Mouse (Mus musculus) embryo, embryonic 11 days (tissue): ENCODE data around the gene Prep.

ENCODE experiments used
- DNase-seq: peaks from one replicate; pipeline ENCODE4 v3.0.0-alpha.2; 2015

The Prep gene

GRCm38 (mm10) chr10:45193330-45194310 is 126.6 kb downstream of the Prep start:
- DNase-seq, result peak; percentile 39

- no peak for DNase-seq
Measured at GRCm38 (mm10) chr10:45194531-45194930, 127.5 kb downstream of the Prep start.

- no peak for DNase-seq
Measured at GRCm38 (mm10) chr10:45204582-45204981, 137.6 kb downstream of the Prep start.

- no peak for DNase-seq
Measured at GRCm38 (mm10) chr10:45210201-45210600, 143.2 kb downstream of the Prep start.

- no peak for DNase-seq
Measured at GRCm38 (mm10) chr10:45216676-45217075, 149.7 kb downstream of the Prep start.
